Mouse (Mus musculus): Measurements from ENCODE around the gene Cadm3. TPM values are rescaled to one million over a fixed set of nuclear protein-coding genes. Genes with fewer than 3 reads are reported as not detected.

Cadm3 gene
- polyA plus RNA-seq, 1 experiment, result 0.05 TPM

DNA sequence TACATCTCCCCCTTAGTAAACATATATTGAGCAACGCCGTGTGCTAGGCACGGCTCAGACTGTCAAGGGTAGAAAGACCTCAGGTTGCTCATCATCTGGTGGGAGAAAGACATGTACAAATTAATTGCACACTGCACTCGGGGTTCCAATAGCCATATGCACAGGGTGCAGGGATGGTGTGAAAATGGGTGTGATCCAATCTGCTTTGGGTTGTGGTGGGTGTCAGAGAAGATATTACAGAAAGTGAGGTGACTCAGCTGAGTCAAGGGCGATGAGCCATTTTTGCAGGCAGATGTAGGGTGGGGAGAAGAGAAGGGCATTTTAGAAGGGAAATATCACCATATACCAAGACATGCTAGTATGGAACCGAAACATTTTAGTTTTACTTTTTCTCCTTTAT lies 13.9 kb upstream of the Cadm3 start:
- Histone ChIP-seq H3K27me3 (ENCODE audit: control insufficient read depth) (no peaks in the 10 kb centered on the region), H3K36me3 (ENCODE audit: control insufficient read depth) (no peaks in the 10 kb centered on the region), H3K4me3 (replicated peaks) (no peak overlapping the region), H3K4me1 (ENCODE audit: control insufficient read depth) (peaks cover 6% of the 10 kb centered on the region), H3K9me3 (ENCODE audit: control insufficient read depth, low read length) (no peaks in the 10 kb centered on the region)
- TF ChIP-seq TAL1 (IDR thresholded peaks at IDR 0.05; ENCODE audit: low read length), result no peak

DNA sequence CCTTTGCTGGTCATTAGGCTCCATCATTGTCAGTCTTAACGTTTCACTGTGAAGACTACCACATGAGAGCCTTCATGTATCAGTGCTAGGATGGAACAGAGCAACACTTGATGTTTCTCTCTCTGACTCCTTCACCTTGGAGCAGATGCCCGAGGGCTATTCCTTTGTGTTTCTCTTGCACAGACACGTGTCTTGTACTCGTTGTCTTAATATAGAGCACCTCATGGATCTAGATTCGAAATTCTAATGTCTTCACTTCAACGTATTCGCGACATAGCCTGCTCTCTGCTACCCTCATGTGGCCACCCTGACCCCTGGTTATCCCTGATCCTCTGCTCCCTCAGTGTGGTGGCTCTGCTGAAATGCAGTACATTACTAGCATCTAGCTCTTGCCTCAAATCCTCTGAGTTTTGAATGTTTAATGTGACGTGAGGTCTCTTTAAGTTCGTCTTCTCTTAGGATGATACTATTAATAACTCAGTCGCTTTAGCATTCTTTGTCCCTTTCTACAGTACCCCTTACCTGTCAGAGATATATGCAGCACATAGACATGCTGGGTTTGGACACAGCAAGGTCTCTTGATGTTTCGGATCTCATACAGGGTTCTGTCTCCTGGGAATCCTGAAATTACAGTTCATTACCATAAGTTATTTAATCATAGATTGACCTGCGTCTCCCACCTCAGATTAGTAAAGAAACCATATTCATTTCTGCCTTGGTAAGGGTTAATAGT lies 10.1 kb upstream of the Cadm3 start:
- no peak for TF ChIP-seq TAL1 (IDR thresholded peaks at IDR 0.05; ENCODE audit: low read length)
- TF ChIP-seq GATA1 (IDR thresholded peaks at IDR 0.05; ENCODE audit: low read length), result no peak
- H3K9me3 ChIP-seq (ENCODE audit: control insufficient read depth, low read length), result no peaks in the 10 kb centered on the region
- H3K27me3 ChIP-seq (ENCODE audit: control insufficient read depth), result no peaks in the 10 kb centered on the region
- peaks cover 6% of the 10 kb centered on the region for H3K4me1 ChIP-seq (ENCODE audit: control insufficient read depth)
- H3K4me3 ChIP-seq (replicated peaks), result no peak overlapping the region
- no peaks in the 10 kb centered on the region for H3K36me3 ChIP-seq (ENCODE audit: control insufficient read depth)

DNA sequence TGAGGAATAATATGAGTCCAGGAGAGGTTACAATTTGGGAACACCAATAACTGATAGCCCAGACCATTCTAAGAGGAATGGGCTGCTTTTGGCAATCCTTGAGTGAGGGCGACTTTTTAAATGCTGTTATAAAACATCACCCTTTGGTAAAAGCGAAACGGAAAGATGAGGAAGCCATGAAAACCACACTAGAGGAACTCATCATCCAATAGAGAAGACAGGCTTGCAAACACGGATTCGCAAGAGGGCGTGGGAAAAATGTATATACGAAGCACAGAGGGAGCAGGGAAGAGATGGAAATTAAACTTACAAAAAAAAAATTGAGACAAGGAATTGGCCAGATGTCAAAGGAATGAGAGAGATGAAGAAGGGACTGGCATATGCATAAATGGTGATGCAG lies 6.5 kb upstream of the Cadm3 start:
- no peaks in the 10 kb centered on the region for H3K36me3 ChIP-seq (ENCODE audit: control insufficient read depth)
- H3K27me3 ChIP-seq (ENCODE audit: control insufficient read depth), result peaks cover 13% of the 10 kb centered on the region
- no peak for TF ChIP-seq GATA1 (IDR thresholded peaks at IDR 0.05; ENCODE audit: low read length)
- no peak for TF ChIP-seq TAL1 (IDR thresholded peaks at IDR 0.05; ENCODE audit: low read length)
- H3K9me3 ChIP-seq (ENCODE audit: control insufficient read depth, low read length), result no peaks in the 10 kb centered on the region
- peaks cover 2% of the 10 kb centered on the region for H3K4me1 ChIP-seq (ENCODE audit: control insufficient read depth)
- no peak overlapping the region for H3K4me3 ChIP-seq (replicated peaks)

DNA sequence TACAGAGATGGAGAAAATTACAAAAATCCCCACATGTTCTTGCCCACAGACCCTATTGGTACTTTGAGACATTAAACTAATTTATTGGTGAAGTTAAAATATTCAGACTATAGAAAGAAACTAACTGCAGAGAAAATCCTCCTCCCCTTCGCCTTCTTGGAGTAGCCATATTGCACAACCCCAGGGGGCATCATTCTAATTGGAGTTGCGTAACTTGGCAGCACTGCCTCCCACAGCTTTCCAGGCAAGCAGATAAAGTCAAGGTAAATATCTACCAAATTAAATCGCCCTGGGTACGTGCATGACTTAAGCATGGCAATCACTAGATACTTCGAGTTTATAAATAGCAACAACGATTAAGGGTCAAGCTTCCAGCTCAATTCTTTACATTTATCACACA lies 4.1 kb upstream of the Cadm3 start:
- no peaks in the 10 kb centered on the region for H3K36me3 ChIP-seq (ENCODE audit: control insufficient read depth)
- no peak for TF ChIP-seq TAL1 (IDR thresholded peaks at IDR 0.05; ENCODE audit: low read length)
- TF ChIP-seq GATA1 (IDR thresholded peaks at IDR 0.05; ENCODE audit: low read length), result no peak
- peaks cover 5% of the 10 kb centered on the region; the same call in 1 of the 2 replicates for H3K9me3 ChIP-seq (ENCODE audit: control insufficient read depth, low read length)
- H3K27me3 ChIP-seq (ENCODE audit: control insufficient read depth), result peaks cover 38% of the 10 kb centered on the region
- no peak overlapping the region for H3K4me3 ChIP-seq (replicated peaks)
- H3K4me1 ChIP-seq (ENCODE audit: control insufficient read depth), result peaks cover 7% of the 10 kb centered on the region

DNA sequence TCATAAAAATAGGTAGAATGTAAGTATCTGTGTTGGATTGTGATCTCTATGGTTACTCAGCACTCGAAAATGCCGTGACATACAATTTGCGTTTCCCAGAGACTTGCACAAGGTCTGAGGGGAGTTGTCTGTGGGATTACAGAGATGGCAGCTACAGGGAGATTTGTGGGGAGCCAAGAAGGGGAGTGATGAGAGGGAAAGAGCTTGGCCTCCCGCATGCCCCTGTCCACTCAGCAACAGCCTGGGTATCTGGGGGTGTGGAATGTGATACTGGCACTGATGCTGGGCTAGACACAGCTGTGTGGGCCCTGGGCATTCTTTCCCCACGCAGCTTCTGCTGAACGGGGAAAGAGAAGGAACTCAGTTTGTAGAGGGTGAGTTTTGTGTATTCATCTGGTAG lies 3.0 kb upstream of the Cadm3 start:
- peaks cover 49% of the 10 kb centered on the region for H3K27me3 ChIP-seq (ENCODE audit: control insufficient read depth)
- no peak overlapping the region for H3K4me3 ChIP-seq (replicated peaks)
- no peak for TF ChIP-seq GATA1 (IDR thresholded peaks at IDR 0.05; ENCODE audit: low read length)
- H3K4me1 ChIP-seq (ENCODE audit: control insufficient read depth), result peaks cover 19% of the 10 kb centered on the region
- H3K9me3 ChIP-seq (ENCODE audit: control insufficient read depth, low read length), result peaks cover 5% of the 10 kb centered on the region; the same call in 1 of the 2 replicates
- no peaks in the 10 kb centered on the region for H3K36me3 ChIP-seq (ENCODE audit: control insufficient read depth)

DNA sequence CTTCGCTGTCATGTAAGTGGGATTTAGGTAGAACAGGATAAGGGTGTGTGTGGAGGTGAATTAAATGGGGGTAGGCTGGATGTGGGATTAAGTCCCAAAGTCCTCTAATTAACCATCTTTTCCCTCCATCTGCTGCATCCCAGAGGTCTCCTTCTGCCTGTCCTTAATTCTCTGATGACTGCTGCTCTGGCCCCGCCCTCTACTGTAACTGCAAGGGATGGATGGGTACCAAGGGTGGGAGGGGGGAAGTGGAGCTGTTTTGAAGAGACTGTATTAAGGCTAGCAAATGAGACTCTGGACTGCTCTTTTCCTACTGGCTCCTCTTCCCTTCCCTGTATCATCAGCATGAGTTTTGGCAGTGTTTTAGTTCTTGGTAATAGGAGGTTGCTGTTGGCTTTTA lies 2.1 kb upstream of the Cadm3 start:
- peaks cover 5% of the 10 kb centered on the region; the same call in 1 of the 2 replicates for H3K9me3 ChIP-seq (ENCODE audit: control insufficient read depth, low read length)
- H3K4me1 ChIP-seq (ENCODE audit: control insufficient read depth), result peaks cover 21% of the 10 kb centered on the region
- H3K36me3 ChIP-seq (ENCODE audit: control insufficient read depth), result no peaks in the 10 kb centered on the region
- TF ChIP-seq TAL1 (IDR thresholded peaks at IDR 0.05; ENCODE audit: low read length) (no peak), GATA1 (IDR thresholded peaks at IDR 0.05; ENCODE audit: low read length) (no peak)
- H3K4me3 ChIP-seq (replicated peaks), result no peak overlapping the region
- H3K27me3 ChIP-seq (ENCODE audit: control insufficient read depth), result peaks cover 57% of the 10 kb centered on the region

DNA sequence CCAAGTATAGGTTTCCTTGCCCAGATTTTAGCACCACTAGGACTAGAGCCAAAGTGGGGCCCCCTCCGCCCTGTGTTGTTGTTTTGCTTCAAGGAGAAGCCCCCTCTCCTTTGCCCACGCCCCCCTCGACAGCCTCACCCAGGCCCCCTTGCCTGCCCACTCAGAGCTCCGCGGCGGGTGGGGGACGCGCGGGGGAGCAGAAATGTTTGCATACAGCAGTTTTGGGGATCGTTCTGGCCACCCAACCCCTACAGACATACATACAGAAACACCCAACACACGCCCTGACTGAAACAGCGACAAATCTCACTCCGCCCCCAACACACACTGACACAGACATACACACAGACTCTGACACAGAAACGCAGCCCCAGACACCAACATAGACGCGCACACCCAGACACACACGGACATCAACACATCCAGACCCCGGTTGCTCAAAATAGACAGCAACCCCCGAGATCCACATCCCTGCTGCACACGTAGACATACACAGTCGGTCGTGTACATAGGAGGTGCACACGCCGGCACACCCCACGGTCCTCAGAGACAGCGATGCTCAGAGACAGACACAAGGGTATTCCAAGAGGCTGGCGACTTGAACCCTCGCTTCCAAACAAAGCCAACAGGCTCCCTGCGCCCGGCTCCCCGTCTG lies 667 bp downstream of the Cadm3 start:
- TF ChIP-seq TAL1 (IDR thresholded peaks at IDR 0.05; ENCODE audit: low read length) (no peak), GATA1 (IDR thresholded peaks at IDR 0.05; ENCODE audit: low read length) (no peak)
- H3K36me3 ChIP-seq (ENCODE audit: control insufficient read depth), result no peaks in the 10 kb centered on the region
- H3K4me3 ChIP-seq (replicated peaks), result no peak overlapping the region
- H3K27me3 ChIP-seq (ENCODE audit: control insufficient read depth), result peaks cover 67% of the 10 kb centered on the region
- H3K9me3 ChIP-seq (ENCODE audit: control insufficient read depth, low read length), result peaks cover 5% of the 10 kb centered on the region; the same call in 1 of the 2 replicates
- peaks cover 21% of the 10 kb centered on the region for H3K4me1 ChIP-seq (ENCODE audit: control insufficient read depth)

DNA sequence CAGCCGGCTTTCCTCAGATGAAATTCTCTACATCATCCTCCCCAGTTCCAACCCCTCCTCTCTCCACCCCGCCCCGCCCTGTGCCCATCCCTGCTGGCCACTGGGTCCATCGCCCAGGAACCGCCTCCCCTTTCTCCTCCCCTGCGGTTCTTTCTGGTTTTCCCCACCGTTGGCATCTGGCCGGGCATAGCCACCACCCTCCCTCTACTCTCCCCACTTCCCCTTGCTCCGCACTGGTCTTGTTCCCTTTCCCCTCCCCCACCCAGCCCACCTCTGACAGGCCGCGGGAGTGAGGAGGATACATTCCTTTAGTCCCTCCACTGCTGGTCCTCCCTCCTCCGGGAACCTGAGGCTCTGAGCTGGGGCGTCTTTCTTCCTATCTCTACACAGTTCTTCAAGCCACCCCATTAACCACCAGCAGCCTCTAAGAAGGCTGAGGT lies 1.5 kb downstream of the Cadm3 start:
- Histone ChIP-seq H3K4me3 (replicated peaks) (no peak overlapping the region), H3K4me1 (ENCODE audit: control insufficient read depth) (peaks cover 21% of the 10 kb centered on the region), H3K36me3 (ENCODE audit: control insufficient read depth) (no peaks in the 10 kb centered on the region), H3K27me3 (ENCODE audit: control insufficient read depth) (peaks cover 67% of the 10 kb centered on the region), H3K9me3 (ENCODE audit: control insufficient read depth, low read length) (peaks cover 5% of the 10 kb centered on the region; the same call in 1 of the 2 replicates)
- TF ChIP-seq TAL1 (IDR thresholded peaks at IDR 0.05; ENCODE audit: low read length) (no peak), GATA1 (IDR thresholded peaks at IDR 0.05; ENCODE audit: low read length) (no peak)

DNA sequence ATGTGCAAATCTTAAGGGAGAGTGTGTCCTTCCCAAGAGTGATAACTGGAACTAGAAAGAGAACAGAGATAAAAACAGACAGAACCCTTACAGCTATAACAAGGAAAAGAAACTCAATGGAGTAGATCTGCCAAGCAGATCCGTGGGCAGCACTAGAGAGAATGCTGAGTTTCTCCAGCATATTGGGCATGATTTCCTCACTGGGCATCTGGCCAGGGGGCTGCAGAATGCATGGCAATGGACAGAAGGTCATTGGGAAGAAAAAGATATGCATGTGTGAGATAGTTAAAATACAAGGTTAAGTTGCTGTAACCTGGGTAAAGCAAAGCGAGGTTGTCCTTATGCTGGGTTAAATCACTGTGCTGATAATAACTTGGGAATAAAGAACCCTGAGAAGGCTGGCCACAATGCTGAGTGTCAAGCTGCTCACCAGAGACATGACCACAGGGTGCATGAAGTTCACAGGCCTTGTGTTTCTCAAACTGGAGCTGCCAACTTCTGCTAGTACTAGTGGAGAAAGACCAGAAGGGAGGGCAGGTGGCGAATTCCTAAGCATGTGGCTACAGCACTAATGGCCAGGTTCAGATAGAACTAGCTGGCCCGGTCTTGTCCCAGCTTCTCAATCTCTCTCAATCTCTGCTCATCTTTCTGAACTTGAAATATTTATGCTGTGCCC lies 3.2 kb downstream of the Cadm3 start:
- peaks cover 56% of the 10 kb centered on the region for H3K27me3 ChIP-seq (ENCODE audit: control insufficient read depth)
- TF ChIP-seq TAL1 (IDR thresholded peaks at IDR 0.05; ENCODE audit: low read length) (no peak), GATA1 (IDR thresholded peaks at IDR 0.05; ENCODE audit: low read length) (no peak)
- H3K9me3 ChIP-seq (ENCODE audit: control insufficient read depth, low read length), result peaks cover 5% of the 10 kb centered on the region; the same call in 1 of the 2 replicates
- H3K36me3 ChIP-seq (ENCODE audit: control insufficient read depth), result no peaks in the 10 kb centered on the region
- peaks cover 21% of the 10 kb centered on the region for H3K4me1 ChIP-seq (ENCODE audit: control insufficient read depth)
- H3K4me3 ChIP-seq (replicated peaks), result no peak overlapping the region
